ENCODE assay signal across 26 mouse cellular contexts in the genomic region with DNA sequence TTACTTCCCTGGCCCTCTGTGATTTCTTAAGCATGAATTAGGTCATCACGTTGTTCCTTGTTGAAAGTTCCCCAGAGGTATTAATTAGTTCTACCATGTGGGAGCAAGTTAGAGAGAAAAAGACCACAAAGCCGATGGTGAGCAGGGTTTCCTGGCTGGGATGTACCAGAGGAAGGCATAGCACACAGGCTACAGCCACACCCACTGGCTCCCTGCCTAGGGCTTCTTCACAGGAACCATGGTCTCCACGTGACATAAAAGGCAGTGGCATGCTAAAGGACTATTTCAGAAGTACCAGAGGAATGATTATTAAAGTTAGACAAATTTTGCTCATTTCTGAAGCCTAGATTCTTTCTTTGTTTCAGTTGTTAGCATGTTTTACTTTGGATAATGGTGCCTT. TPM values are rescaled to one million over a fixed set of nuclear protein-coding genes. Genes with fewer than 3 reads are reported as not detected.
DNase-seq lines count a peak whose midpoint lies in the region; ATAC-seq and TF ChIP-seq lines count a peak whose summit lies in the region.
"Had no signal": no experiment of that assay in that cellular context is flagged by ENCODE, and none has a peak within 500 bp of the region (broad histone marks: within the 10 kb centered on the region; RNA-seq: fewer than 3 reads in every experiment).

No protein-coding gene starts in this region.

- ATAC-seq in kidney, embryonic 16.5 days (ENCODE audit: low FRiP score, low TSS enrichment) = no peak
- no peak for ATAC-seq in lung, postnatal 0 days
- 0 out of 2 replicates have a peak, but pooled peaks have one; percentile 44 for ATAC-seq in megakaryocyte-erythroid progenitor cell, adult 5-6 weeks (replicated peaks; ENCODE audit: low FRiP score, low TSS enrichment, poor library complexity, severe bottlenecking)
- ATAC-seq: CD4-positive, CD25-positive, alpha-beta regulatory T cell, adult 4 months; forebrain, embryonic 15.5 days had no signal

- no peaks in the 10 kb centered on the region for H3K4me1 ChIP-seq in kidney, embryonic 16.5 days (ENCODE audit: insufficient read depth, low read length)
- H3K4me1 ChIP-seq in lung, postnatal 0 days (ENCODE audit: insufficient read depth, low read depth, low read length) = no peaks in the 10 kb centered on the region
- H3K4me1 ChIP-seq: embryonic facial prominence, embryonic 12.5 days; forebrain, embryonic 15.5 days; hindbrain, embryonic 15.5 days had no signal

- H3K9ac ChIP-seq in kidney, embryonic 16.5 days (replicated peaks; ENCODE audit: low read length) = no peak overlapping the region
- H3K9ac ChIP-seq in lung, postnatal 0 days (replicated peaks; ENCODE audit: low read depth) = no peak overlapping the region
- H3K9ac ChIP-seq: embryonic facial prominence, embryonic 12.5 days; forebrain, embryonic 15.5 days; hindbrain, embryonic 15.5 days had no signal

- peak; percentile 9 for DNase-seq in heart, postnatal 4 days
- no peak for DNase-seq in heart, postnatal 36 days
- peak; percentile 42 to 48 for DNase-seq in kidney, postnatal 25 days
- DNase-seq in lung, postnatal 25 days (ENCODE audit: low spot score) = peak; percentile 9
- no peak for DNase-seq in lung, postnatal 0 days (ENCODE audit: low spot score)
- DNase-seq in urinary bladder, postnatal 25 days (ENCODE audit: low spot score) = no peak
- DNase-seq: adrenal gland, adult 8-10 months; B cell, adult 2 months; cerebellum, adult 2 months; cerebellum, postnatal 14 days; gastrocnemius, postnatal 36 days had no signal

- intact Hi-C loops in heart, postnatal 36 days (cut with DNase I) = no loop called here

- no peak overlapping the region for H3K4me3 ChIP-seq in kidney, embryonic 16.5 days (ENCODE audit: low read length)
- H3K4me3 ChIP-seq in lung, postnatal 0 days (ENCODE audit: low read depth, low read length) = no peak overlapping the region
- H3K4me3 ChIP-seq: embryonic facial prominence, embryonic 12.5 days; forebrain, embryonic 15.5 days; heart, adult 2 months; hindbrain, embryonic 15.5 days had no signal

- no peaks in the 10 kb centered on the region for H3K9me3 ChIP-seq in kidney, embryonic 16.5 days (ENCODE audit: low read length)
- no peaks in the 10 kb centered on the region for H3K9me3 ChIP-seq in lung, postnatal 0 days (ENCODE audit: low read length)
- H3K9me3 ChIP-seq: embryonic facial prominence, embryonic 12.5 days; forebrain, embryonic 15.5 days; G1E; hindbrain, embryonic 15.5 days had no signal

- no peak for TF ChIP-seq CTCF in lung, postnatal 0 days (IDR thresholded peaks at IDR 0.05)

- no peak for TF ChIP-seq EP300 in lung, postnatal 0 days (IDR thresholded peaks at IDR 0.05)

- no peak overlapping the region for H3K27ac ChIP-seq in kidney, embryonic 16.5 days (ENCODE audit: low read length)
- H3K27ac ChIP-seq in lung, postnatal 0 days (ENCODE audit: low read length) = no peak overlapping the region
- H3K27ac ChIP-seq: embryonic facial prominence, embryonic 12.5 days; forebrain, embryonic 15.5 days; heart, adult 2 months; hindbrain, embryonic 15.5 days had no signal

- H3K36me3 ChIP-seq in kidney, embryonic 16.5 days (ENCODE audit: insufficient read depth, low read length) = peaks cover 56% of the 10 kb centered on the region
- peaks cover 15% of the 10 kb centered on the region for H3K36me3 ChIP-seq in lung, postnatal 0 days (ENCODE audit: insufficient read depth, low read length)

- no peaks in the 10 kb centered on the region for H3K27me3 ChIP-seq in kidney, embryonic 16.5 days (ENCODE audit: insufficient read depth, low read length)
- H3K27me3 ChIP-seq in lung, postnatal 0 days (replicated peaks; ENCODE audit: insufficient read depth, low read length) = no peaks in the 10 kb centered on the region
- H3K27me3 ChIP-seq: embryonic facial prominence, embryonic 12.5 days; forebrain, embryonic 15.5 days; hindbrain, embryonic 15.5 days had no signal

- no peak overlapping the region for H3K4me2 ChIP-seq in kidney, embryonic 16.5 days (replicated peaks; ENCODE audit: low read depth, low read length)
- no peak overlapping the region for H3K4me2 ChIP-seq in lung, postnatal 0 days (replicated peaks; ENCODE audit: low read depth, low read length)
- H3K4me2 ChIP-seq: embryonic facial prominence, embryonic 12.5 days; forebrain, embryonic 15.5 days; hindbrain, embryonic 15.5 days had no signal

- 87% methylated on average over 3 of the region's 3 CpGs for WGBS in kidney, embryonic 16.5 days
- WGBS in lung, postnatal 0 days = 71% methylated on average over 3 of the region's 3 CpGs

RNA-seq across cellular contexts. Expression of a gene that starts 18.2 kb away (rescaled TPM):
- 10 to 100 TPM; 17.3 to 18.0 TPM for total RNA-seq in heart, postnatal 4 days (2021)
- total RNA-seq in heart, postnatal 36 days (2021) = 10 to 100 TPM in 1 of 2 experiments, 1 to 10 TPM in 1; 9.2 to 14.0 TPM
- 64.2 and 65.0 TPM in 2 replicates for polyA plus RNA-seq in kidney, embryonic 16.5 days (2015; fragmentation: Nextera tagmentation; extraction: Ambion mirVana)
- 15.0 and 15.9 TPM in 2 replicates for polyA plus RNA-seq in lung, postnatal 0 days (2015; fragmentation: Nextera tagmentation; extraction: Ambion mirVana)
- 25.5 and 28.7 TPM in 2 replicates for total RNA-seq in megakaryocyte-erythroid progenitor cell, adult 5-6 weeks (2014; fragmentation: Nextera tagmentation)
- 10.7 and 14.0 TPM in 2 replicates for total RNA-seq in megakaryocyte-erythroid progenitor cell, adult 5-6 weeks (2017)

RNA-seq across cellular contexts. Expression of a gene that starts 40.7 kb away (rescaled TPM):
- not detected for total RNA-seq in heart, postnatal 4 days (2021)
- total RNA-seq in heart, postnatal 36 days (2021) = not detected
- not detected in 2 replicates for polyA plus RNA-seq in kidney, embryonic 16.5 days (2015; fragmentation: Nextera tagmentation; extraction: Ambion mirVana)
- polyA plus RNA-seq in lung, postnatal 0 days (2015; fragmentation: Nextera tagmentation; extraction: Ambion mirVana) = not detected in 2 replicates
- total RNA-seq in megakaryocyte-erythroid progenitor cell, adult 5-6 weeks (2014; fragmentation: Nextera tagmentation) = not detected in 2 replicates
- not detected in 2 replicates for total RNA-seq in megakaryocyte-erythroid progenitor cell, adult 5-6 weeks (2017)
- total RNA-seq: adrenal gland, adult 8-10 months; adrenal gland, postnatal 36 days; gastrocnemius, adult 8-10 months; gastrocnemius, postnatal 36 days; heart, adult 2 months; heart, postnatal 10 days had no signal
- polyA plus RNA-seq: CD4-positive, CD25-positive, alpha-beta regulatory T cell, adult 4 months; cerebellum, adult 2 months; cortical plate, adult 2 months; embryonic facial prominence, embryonic 12.5 days; forebrain, embryonic 11.5 days; forebrain, embryonic 15.5 days; G1E; heart, adult 2 months; heart, embryonic 14.5 days; hindbrain, embryonic 11.5 days; hindbrain, embryonic 15.5 days had no signal

RNA-seq across cellular contexts. Expression of a gene that starts 40.8 kb away (rescaled TPM):
- total RNA-seq in heart, postnatal 4 days (2021) = not detected
- total RNA-seq in heart, postnatal 36 days (2021) = not detected
- not detected in 2 replicates for polyA plus RNA-seq in kidney, embryonic 16.5 days (2015; fragmentation: Nextera tagmentation; extraction: Ambion mirVana)
- polyA plus RNA-seq in lung, postnatal 0 days (2015; fragmentation: Nextera tagmentation; extraction: Ambion mirVana) = not detected in 2 replicates
- total RNA-seq in megakaryocyte-erythroid progenitor cell, adult 5-6 weeks (2014; fragmentation: Nextera tagmentation) = not detected in 2 replicates
- not detected in 2 replicates for total RNA-seq in megakaryocyte-erythroid progenitor cell, adult 5-6 weeks (2017)
- total RNA-seq: adrenal gland, adult 8-10 months; G1E; gastrocnemius, adult 8-10 months; gastrocnemius, postnatal 36 days; heart, adult 2 months; heart, postnatal 10 days had no signal
- polyA plus RNA-seq: cerebellum, adult 2 months; cortical plate, adult 2 months; embryonic facial prominence, embryonic 12.5 days; forebrain, embryonic 15.5 days; G1E; heart, adult 2 months; heart, embryonic 14.5 days; hindbrain, embryonic 11.5 days; hindbrain, embryonic 15.5 days had no signal

Comparison
In these comparisons a context has a peak if more than half of its experiments do, and no peak if none do; other contexts are left out.
1. DNase-seq: peak in heart, postnatal 4 days (single experiment), kidney, postnatal 25 days (2 of 2) and lung, postnatal 25 days (single experiment); none in heart, postnatal 36 days (0 of 2), lung, postnatal 0 days (single experiment) and urinary bladder, postnatal 25 days (single experiment).